Mouse (Mus musculus) intestine, embryonic 16.5 days (tissue): ENCODE measurements at regions not wholly inside any gene's neighbourhood (a gene's known extent, or its start where the extent isn't known, plus 50 kb on each side); places are given as distances from the start of the nearest gene placed in this dataset.
A peak's percentile ranks its signal among the peaks of the same experiment; 100 is the strongest.

Source experiments
- ATAC-seq: fragments of 200-750 bp; cut with Nextera tagmentation; 2 replicates; pipeline ENCODE4 v1.8.0; 2017; ENCODE audit warnings: moderate TSS enrichment, moderate library complexity
- H3K27ac ChIP-seq: fragments of 300-500 bp; sonication (generic); 2 replicates; pipeline ENCODE4 v1.5.1; 2014; ENCODE audit warnings: mild to moderate bottlenecking, low read length
- H3K27me3 ChIP-seq: fragments of 300-500 bp; sonication (generic); replicated peaks from 2 replicates; pipeline ENCODE4 v1.6.1; 2014; ENCODE audit warnings: low read length, control low read depth, mixed read lengths; ENCODE audit not compliant: control insufficient read depth, insufficient read depth
- H3K36me3 ChIP-seq: fragments of 300-500 bp; sonication (generic); 2 replicates; pipeline ENCODE4 v1.6.1; 2014; ENCODE audit warnings: low read length, control low read depth; ENCODE audit not compliant: control insufficient read depth, insufficient read depth
- H3K4me1 ChIP-seq: fragments of 300-500 bp; sonication (generic); 2 replicates; pipeline ENCODE4 v1.6.1; 2014; ENCODE audit warnings: low read length, control low read depth, mixed read lengths; ENCODE audit not compliant: control insufficient read depth, insufficient read depth
- H3K4me2 ChIP-seq: fragments of 300-500 bp; sonication (generic); 2 replicates; pipeline ENCODE4 v1.6.1; 2014; ENCODE audit warnings: low read depth, low read length, control low read depth
- H3K4me3 ChIP-seq: fragments of 300-500 bp; sonication (generic); 2 replicates; pipeline ENCODE4 v1.5.1; 2014; ENCODE audit warnings: mild to moderate bottlenecking, low read length
- H3K9ac ChIP-seq: fragments of 300-500 bp; sonication (generic); 2 replicates; pipeline ENCODE4 v1.6.1; 2014; ENCODE audit warnings: low read depth, low read length
- H3K9me3 ChIP-seq: fragments of 300-500 bp; sonication (generic); 2 replicates; pipeline ENCODE4 v1.6.1; 2016; ENCODE audit warnings: low read length, control low read depth; ENCODE audit not compliant: control insufficient read depth
- WGBS: fragments of 180-500 bp; shearing (Covaris S2); extraction: QIAGEN DNeasy Blood & Tissue Kit; methylation state at CpG from one replicate; pipeline ENCODE4 v1.1.7; 2014; 5-methylcytosine and 5-hydroxymethylcytosine counted together

DNA sequence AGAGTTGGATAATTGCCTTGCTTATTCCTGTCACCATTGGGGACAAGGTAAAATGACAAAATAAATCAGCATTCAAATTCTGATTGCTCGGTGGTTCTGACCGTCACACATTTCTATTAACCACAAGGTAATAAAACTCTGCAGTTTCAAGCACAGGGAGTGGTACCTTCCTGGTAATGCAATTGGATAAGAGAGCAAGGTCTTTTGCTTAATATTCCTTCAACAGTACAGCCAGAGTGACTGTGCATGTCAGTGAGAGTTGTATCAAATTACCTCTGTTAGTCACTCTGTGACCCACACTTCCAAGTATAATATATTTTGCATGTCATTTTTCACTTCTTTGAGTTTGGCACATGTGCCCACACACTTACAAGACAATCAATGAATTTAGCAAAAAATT lies 177.8 kb upstream of the Acvr2a start:
- no peak overlapping the region for H3K4me2 ChIP-seq
- H3K4me1 ChIP-seq, result no peaks in the 10 kb centered on the region
- no peak overlapping the region for H3K4me3 ChIP-seq
- no peak overlapping the region for H3K9ac ChIP-seq
- no peaks in the 10 kb centered on the region for H3K27me3 ChIP-seq
- WGBS, result 48% methylated on average over 2 of the region's 2 CpGs
- no peaks in the 10 kb centered on the region for H3K36me3 ChIP-seq
- no peaks in the 10 kb centered on the region for H3K9me3 ChIP-seq
- no peak overlapping the region for H3K27ac ChIP-seq
- peak; percentile 91 for ATAC-seq

DNA sequence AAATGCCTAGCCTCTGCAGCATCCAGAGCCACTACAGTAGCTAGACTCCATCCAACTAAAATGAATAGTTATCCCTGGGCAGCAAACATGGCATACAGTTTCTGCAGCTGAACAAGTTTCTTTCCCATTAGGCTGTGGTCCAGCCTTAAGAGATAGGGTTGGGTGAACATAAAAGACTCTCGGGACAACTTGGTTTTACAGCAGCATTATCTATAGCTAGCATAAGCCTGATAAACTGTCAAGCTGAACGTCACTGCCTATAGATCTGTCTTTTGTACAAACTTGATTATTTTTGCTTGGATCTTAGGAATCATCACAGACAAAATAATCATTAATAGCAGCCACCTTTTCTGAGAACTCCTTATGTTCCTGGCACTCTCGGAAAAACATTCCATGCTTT lies 169.8 kb upstream of the Acvr2a start:
- no peak overlapping the region for H3K4me3 ChIP-seq
- no peaks in the 10 kb centered on the region for H3K9me3 ChIP-seq
- ATAC-seq, result no peak
- H3K4me2 ChIP-seq, result no peak overlapping the region
- no peak overlapping the region for H3K27ac ChIP-seq
- WGBS, result 77% methylated on average over 3 of the region's 3 CpGs
- H3K4me1 ChIP-seq, result no peaks in the 10 kb centered on the region
- no peak overlapping the region for H3K9ac ChIP-seq
- H3K36me3 ChIP-seq, result no peaks in the 10 kb centered on the region
- H3K27me3 ChIP-seq, result no peaks in the 10 kb centered on the region

DNA sequence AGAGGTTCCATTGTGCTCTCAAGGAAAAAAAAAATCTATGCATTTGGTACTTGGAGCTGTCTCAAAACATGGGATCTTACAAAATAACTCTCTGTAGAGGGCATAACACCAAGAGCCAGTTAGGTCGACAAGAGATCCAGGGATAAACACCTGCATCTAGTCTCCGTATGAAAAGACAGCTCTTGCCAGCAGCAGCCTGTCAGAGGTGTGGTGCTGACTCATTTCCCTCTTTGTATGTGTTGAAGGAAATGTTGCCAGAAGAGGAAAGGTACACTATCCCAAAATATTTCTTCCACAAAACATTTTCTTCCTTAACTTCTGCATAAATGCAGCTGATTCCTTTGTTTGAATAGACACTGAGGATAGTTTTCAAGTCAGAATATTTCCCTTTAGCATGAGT lies 163.6 kb upstream of the Acvr2a start:
- no peak overlapping the region for H3K27ac ChIP-seq
- no peak overlapping the region for H3K9ac ChIP-seq
- no peaks in the 10 kb centered on the region for H3K27me3 ChIP-seq
- no peak overlapping the region for H3K4me3 ChIP-seq
- no peak overlapping the region for H3K4me2 ChIP-seq
- no peaks in the 10 kb centered on the region for H3K9me3 ChIP-seq
- ATAC-seq, result no peak
- no peaks in the 10 kb centered on the region for H3K4me1 ChIP-seq
- WGBS, result 32% methylated on average over 2 of the region's 2 CpGs
- H3K36me3 ChIP-seq, result no peaks in the 10 kb centered on the region

DNA sequence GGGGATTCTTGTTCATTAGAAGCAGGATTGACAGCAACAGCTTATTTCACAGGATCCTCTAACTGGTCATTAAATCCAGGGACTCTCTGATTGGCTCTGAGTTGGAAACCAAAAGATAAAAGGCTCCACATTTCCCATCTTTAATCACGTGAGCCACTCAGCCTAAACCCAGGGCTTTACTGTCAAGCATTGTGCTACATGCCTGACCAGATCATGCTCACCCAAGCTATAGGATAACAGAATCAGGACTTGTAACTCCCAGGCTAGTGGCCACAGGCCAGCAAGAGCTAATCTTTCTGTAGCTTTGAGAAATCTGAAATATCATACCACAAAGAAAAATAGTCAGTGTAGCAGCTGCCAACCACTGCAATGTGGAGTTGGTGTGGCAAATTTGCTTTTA lies 152.7 kb upstream of the Acvr2a start:
- Histone ChIP-seq H3K36me3 (no peaks in the 10 kb centered on the region), H3K27ac (no peak overlapping the region), H3K4me3 (no peak overlapping the region), H3K4me2 (no peak overlapping the region), H3K27me3 (no peaks in the 10 kb centered on the region), H3K4me1 (no peaks in the 10 kb centered on the region), H3K9me3 (no peaks in the 10 kb centered on the region), H3K9ac (no peak overlapping the region)
- no peak for ATAC-seq
- 85% methylated on average over 1 of the region's 1 CpGs for WGBS

DNA sequence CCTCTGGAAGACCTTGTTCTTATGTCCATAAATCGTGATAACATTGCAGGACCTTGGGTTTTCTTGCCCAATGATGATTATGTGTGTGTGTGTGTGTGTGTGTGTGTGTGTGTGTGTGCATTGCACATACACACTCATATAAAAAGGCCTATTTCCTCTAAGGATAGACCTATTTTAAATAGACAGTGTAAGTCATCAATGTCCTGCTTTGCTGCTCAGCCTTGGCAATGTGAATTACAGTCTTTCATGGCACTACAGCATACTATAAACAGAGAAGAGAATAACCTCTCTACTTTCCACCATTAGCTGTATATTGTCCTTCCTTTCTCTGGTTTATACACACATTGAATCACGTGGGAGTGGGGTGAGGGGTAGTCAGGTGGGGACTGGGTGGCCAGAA lies 148.8 kb upstream of the Acvr2a start:
- Histone ChIP-seq H3K27ac (no peak overlapping the region), H3K4me1 (no peaks in the 10 kb centered on the region), H3K9ac (no peak overlapping the region), H3K36me3 (no peaks in the 10 kb centered on the region), H3K4me2 (no peak overlapping the region), H3K9me3 (no peaks in the 10 kb centered on the region), H3K4me3 (no peak overlapping the region), H3K27me3 (no peaks in the 10 kb centered on the region)
- ATAC-seq, result no peak
- WGBS, result 49% methylated on average over 2 of the region's 2 CpGs

DNA sequence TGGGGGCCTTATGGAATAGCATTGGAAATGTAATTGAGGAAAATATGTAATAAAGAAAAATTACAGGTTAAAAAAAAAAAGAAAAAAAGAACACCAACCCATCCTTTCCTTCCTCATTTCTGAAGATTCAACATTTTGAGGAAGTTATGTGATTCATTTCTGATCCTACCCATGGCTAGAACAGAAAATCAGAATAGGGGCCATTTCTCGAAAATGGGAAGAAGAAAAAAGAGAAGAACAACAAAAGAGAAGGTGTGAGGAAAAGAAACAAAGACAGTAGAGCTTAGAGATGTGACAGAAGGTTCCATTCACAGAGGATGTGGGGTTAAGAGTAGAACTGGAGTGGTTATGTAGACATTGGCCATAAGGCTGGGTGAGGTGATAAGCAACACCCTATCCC lies 124.8 kb upstream of the Acvr2a start:
- Histone ChIP-seq H3K27me3 (no peaks in the 10 kb centered on the region), H3K4me3 (no peak overlapping the region), H3K36me3 (no peaks in the 10 kb centered on the region), H3K4me1 (no peaks in the 10 kb centered on the region), H3K27ac (no peak overlapping the region), H3K9ac (no peak overlapping the region), H3K9me3 (no peaks in the 10 kb centered on the region), H3K4me2 (no peak overlapping the region)
- ATAC-seq, result no peak
- 73% methylated on average over 1 of the region's 1 CpGs for WGBS

DNA sequence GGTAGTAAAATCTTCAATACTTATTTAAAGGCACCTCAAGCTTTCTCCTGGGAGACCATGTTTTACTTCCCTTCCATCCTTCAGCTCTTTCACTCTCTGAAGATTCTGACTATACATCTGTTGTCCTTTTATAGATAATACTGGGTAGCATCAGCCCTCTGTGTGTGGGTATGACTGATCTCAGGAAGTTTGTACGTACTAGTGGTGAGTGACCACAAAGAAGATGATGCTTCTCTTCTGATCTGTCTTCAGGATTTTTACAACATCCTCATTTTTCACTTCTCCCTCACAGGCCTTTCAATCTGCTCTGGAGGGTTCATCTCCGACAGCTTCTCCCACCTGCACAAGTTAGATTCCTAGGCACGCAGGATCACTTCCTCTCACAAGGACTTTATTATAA lies 119.4 kb upstream of the Acvr2a start:
- Histone ChIP-seq H3K27me3 (no peaks in the 10 kb centered on the region), H3K9me3 (no peaks in the 10 kb centered on the region), H3K36me3 (no peaks in the 10 kb centered on the region), H3K4me1 (no peaks in the 10 kb centered on the region), H3K9ac (no peak overlapping the region), H3K4me3 (no peak overlapping the region), H3K27ac (no peak overlapping the region), H3K4me2 (no peak overlapping the region)
- WGBS, result 85% methylated on average over 3 of the region's 3 CpGs
- no peak for ATAC-seq

DNA sequence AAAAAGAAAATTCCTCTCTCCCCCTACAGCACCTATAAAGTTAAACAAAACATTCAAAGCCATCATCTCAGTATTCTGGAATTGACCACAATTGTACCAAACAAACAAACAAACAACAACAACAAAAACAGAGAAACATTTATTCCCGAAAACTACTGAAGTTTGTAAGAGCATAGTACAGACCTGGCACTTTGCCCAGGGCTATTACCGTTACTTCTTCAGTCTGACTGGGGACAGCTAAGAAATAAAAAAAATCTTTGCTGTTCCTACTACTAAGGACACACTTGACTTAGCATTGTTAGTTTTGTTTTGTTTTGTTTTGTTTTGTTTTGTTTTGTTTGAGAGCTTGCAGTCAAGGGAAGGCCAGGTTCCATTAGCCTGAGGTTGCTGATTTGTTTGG lies 113.0 kb upstream of the Acvr2a start:
- no peaks in the 10 kb centered on the region for H3K36me3 ChIP-seq
- WGBS, result 45% methylated on average over 2 of the region's 2 CpGs
- H3K9me3 ChIP-seq, result no peaks in the 10 kb centered on the region
- H3K27ac ChIP-seq, result no peak overlapping the region
- H3K9ac ChIP-seq, result no peak overlapping the region
- no peak for ATAC-seq
- H3K4me1 ChIP-seq, result no peaks in the 10 kb centered on the region
- no peak overlapping the region for H3K4me2 ChIP-seq
- no peaks in the 10 kb centered on the region for H3K27me3 ChIP-seq
- H3K4me3 ChIP-seq, result no peak overlapping the region

DNA sequence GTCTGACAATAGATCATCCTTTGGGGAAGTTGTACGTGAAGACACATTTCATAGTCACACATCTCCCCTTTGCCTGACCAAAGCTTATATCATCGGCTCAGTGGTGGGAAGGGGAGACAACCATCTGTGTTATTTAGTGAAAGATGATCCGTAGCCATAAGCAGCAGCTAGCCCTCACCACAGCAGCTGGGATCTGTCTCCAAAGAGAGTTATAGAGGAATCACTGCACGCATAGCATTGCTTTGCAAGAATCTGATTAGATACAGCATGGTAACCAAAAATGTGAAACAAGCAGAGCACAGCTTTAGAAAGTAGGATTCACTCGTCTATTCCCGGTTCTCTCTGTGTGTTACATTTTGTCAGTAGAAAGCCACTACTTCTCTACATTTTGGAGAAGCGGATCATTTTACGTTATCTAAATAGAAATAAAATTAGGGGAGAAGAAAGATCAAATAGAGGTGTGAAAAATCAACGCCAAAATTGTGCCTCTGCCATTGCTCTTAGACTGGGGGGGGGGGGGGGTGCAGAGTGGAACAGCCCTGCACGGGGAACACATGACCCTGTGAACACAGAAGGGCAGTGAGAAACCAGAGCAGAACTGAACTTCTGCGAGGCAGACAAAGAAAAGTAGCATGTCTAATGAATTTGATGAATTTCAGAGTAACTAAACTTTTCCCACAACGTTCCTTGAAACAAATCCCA lies 108.7 kb upstream of the Acvr2a start:
- H3K4me2 ChIP-seq, result no peak overlapping the region
- H3K27ac ChIP-seq, result no peak overlapping the region

DNA sequence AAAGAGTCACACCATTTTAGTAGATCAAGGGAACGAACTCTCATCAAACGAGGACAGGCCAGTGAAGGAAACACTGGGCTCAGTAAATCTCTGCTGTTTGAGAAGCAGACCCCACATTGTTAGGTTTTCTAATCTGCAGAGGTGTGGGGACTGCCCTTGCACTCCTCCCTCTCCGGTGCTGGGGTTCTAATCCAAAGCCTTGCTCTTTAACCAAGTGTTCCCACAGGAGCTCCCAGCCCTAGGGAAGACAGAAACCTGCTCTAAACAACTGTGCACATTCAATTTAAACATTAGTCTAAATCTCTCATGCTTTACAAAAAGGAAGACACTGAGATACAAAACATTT lies 108.1 kb upstream of the Acvr2a start:
- no peak overlapping the region for H3K4me2 ChIP-seq
- H3K4me1 ChIP-seq, result no peaks in the 10 kb centered on the region
- no peaks in the 10 kb centered on the region for H3K36me3 ChIP-seq
- H3K9ac ChIP-seq, result no peak overlapping the region
- no peak for ATAC-seq
- no peak overlapping the region for H3K27ac ChIP-seq
- H3K9me3 ChIP-seq, result no peaks in the 10 kb centered on the region
- no peak overlapping the region for H3K4me3 ChIP-seq
- 47% methylated on average over 3 of the region's 3 CpGs for WGBS
- H3K27me3 ChIP-seq, result no peaks in the 10 kb centered on the region

More for the DNA sequence above, 108.7 kb upstream of the Acvr2a start:
- WGBS, result 51% methylated on average over 12 of the region's 12 CpGs
- Histone ChIP-seq H3K4me1 (no peaks in the 10 kb centered on the region), H3K4me3 (no peak overlapping the region), H3K36me3 (no peaks in the 10 kb centered on the region), H3K9ac (no peak overlapping the region), H3K9me3 (no peaks in the 10 kb centered on the region), H3K27me3 (no peaks in the 10 kb centered on the region)
- peak; percentile 42; the same call in 1 of the 2 replicates for ATAC-seq
